In the genomic region with DNA sequence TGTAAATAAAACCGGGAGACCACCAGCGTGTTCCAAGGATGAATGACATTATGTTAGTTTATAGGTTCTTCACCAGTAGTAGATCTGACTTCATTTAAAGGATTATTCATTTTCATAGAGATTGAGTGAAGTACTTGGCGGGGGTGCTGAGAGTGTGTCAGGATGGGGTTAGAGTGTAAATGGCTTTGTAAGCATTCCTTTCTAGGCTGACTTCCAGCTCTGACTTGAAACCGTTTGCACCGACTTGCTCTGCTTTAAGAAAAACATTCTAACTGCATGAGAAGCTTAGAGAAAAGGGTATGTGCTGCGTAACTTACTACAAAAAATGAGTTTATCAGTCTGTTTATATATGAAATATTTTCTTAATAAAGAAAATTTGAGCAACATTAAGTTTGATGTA, we compare ENCODE assay signal across 25 mouse cellular contexts. TPM values are rescaled to one million over a fixed set of nuclear protein-coding genes. Genes with fewer than 3 reads are reported as not detected.
DNase-seq lines count a peak whose midpoint lies in the region; ATAC-seq lines count a peak whose summit lies in the region.
"Had no signal": no experiment of that assay in that cellular context is flagged by ENCODE, and none has a peak within 500 bp of the region (broad histone marks: within the 10 kb centered on the region; RNA-seq: fewer than 3 reads in every experiment).

No protein-coding gene starts in this region.

- H3K27ac ChIP-seq in heart, embryonic 15.5 days = peak overlapping the region; percentile 58
- H3K27ac ChIP-seq in hindbrain, embryonic 14.5 days = no peak overlapping the region
- H3K27ac ChIP-seq: embryonic facial prominence, embryonic 12.5 days; forebrain, embryonic 12.5 days; forebrain, embryonic 15.5 days; hindbrain, embryonic 12.5 days; intestine, embryonic 15.5 days had no signal

- intact Hi-C loops in heart, postnatal 36 days (cut with DNase I) = no loop called here

- no peaks in the 10 kb centered on the region for H3K27me3 ChIP-seq in heart, embryonic 15.5 days
- no peaks in the 10 kb centered on the region for H3K27me3 ChIP-seq in hindbrain, embryonic 14.5 days (ENCODE audit: control insufficient read depth, insufficient read depth, low read length)
- H3K27me3 ChIP-seq: CH12.LX; embryonic facial prominence, embryonic 12.5 days; forebrain, embryonic 12.5 days; forebrain, embryonic 15.5 days; hindbrain, embryonic 12.5 days; intestine, embryonic 15.5 days had no signal

- no peaks in the 10 kb centered on the region for H3K9me3 ChIP-seq in heart, embryonic 15.5 days (replicated peaks)
- H3K9me3 ChIP-seq in hindbrain, embryonic 14.5 days (ENCODE audit: control insufficient read depth, low read length) = no peaks in the 10 kb centered on the region
- H3K9me3 ChIP-seq: embryonic facial prominence, embryonic 12.5 days; forebrain, embryonic 12.5 days; forebrain, embryonic 15.5 days; G1E; hindbrain, embryonic 12.5 days; intestine, embryonic 15.5 days had no signal

- H3K9ac ChIP-seq in heart, embryonic 15.5 days = no peak overlapping the region
- H3K9ac ChIP-seq in hindbrain, embryonic 14.5 days = no peak overlapping the region
- H3K9ac ChIP-seq: embryonic facial prominence, embryonic 12.5 days; forebrain, embryonic 12.5 days; forebrain, embryonic 15.5 days; hindbrain, embryonic 12.5 days; intestine, embryonic 15.5 days had no signal

- no peak for ATAC-seq in heart, embryonic 15.5 days (replicated peaks; ENCODE audit: insufficient number of reproducible peaks, insufficient read depth, low FRiP score, low read depth)
- ATAC-seq in hindbrain, embryonic 14.5 days (ENCODE audit: low FRiP score) = no peak
- ATAC-seq: forebrain, embryonic 15.5 days; hindbrain, embryonic 16.5 days; intestine, embryonic 15.5 days had no signal

- 0 out of 2 replicates have a peak, but pooled peaks cover 4% of the 10 kb centered on the region for H3K4me1 ChIP-seq in heart, embryonic 15.5 days (replicated peaks)
- no peaks in the 10 kb centered on the region for H3K4me1 ChIP-seq in hindbrain, embryonic 14.5 days (replicated peaks; ENCODE audit: control insufficient read depth, insufficient read depth, low read length)
- H3K4me1 ChIP-seq: embryonic facial prominence, embryonic 12.5 days; forebrain, embryonic 12.5 days; forebrain, embryonic 15.5 days; hindbrain, embryonic 12.5 days; intestine, embryonic 15.5 days had no signal

- peak; percentile 8 for DNase-seq in heart, adult 11 months
- DNase-seq in heart, postnatal 36 days = no peak
- DNase-seq in heart, adult 9 months (ENCODE audit: low spot score in 2 of 2) = no peak
- DNase-seq in NIH3T3 (ENCODE audit: low read depth) = peak; percentile 36
- DNase-seq in hindbrain, embryonic 14.5 days (ENCODE audit: low spot score) = no peak
- DNase-seq: adrenal gland, adult 2 months; adrenal gland, postnatal 14 days; B cell, adult 2 months; cerebellum, adult 11-12 months; cerebellum, adult 8-10 months; cerebellum, postnatal 10 days; gastrocnemius, postnatal 25 days; heart, postnatal 10 days; kidney, adult 11 months; kidney, adult 9 months had no signal

- H3K36me3 ChIP-seq in heart, embryonic 15.5 days = peaks cover 10% of the 10 kb centered on the region
- H3K36me3 ChIP-seq in hindbrain, embryonic 14.5 days (replicated peaks; ENCODE audit: control insufficient read depth, insufficient read depth) = peaks cover 23% of the 10 kb centered on the region
- H3K36me3 ChIP-seq: intestine, embryonic 15.5 days had no signal

- H3K4me2 ChIP-seq in heart, embryonic 15.5 days = no peak overlapping the region
- no peak overlapping the region for H3K4me2 ChIP-seq in hindbrain, embryonic 14.5 days (replicated peaks)
- H3K4me2 ChIP-seq: embryonic facial prominence, embryonic 12.5 days; forebrain, embryonic 12.5 days; forebrain, embryonic 15.5 days; hindbrain, embryonic 12.5 days; intestine, embryonic 15.5 days had no signal

- WGBS in heart, embryonic 15.5 days = 54% methylated on average over 6 of the region's 6 CpGs
- 80% methylated on average over 6 of the region's 6 CpGs for WGBS in hindbrain, embryonic 14.5 days

- H3K4me3 ChIP-seq in heart, embryonic 15.5 days = no peak overlapping the region
- H3K4me3 ChIP-seq in hindbrain, embryonic 14.5 days (replicated peaks; ENCODE audit: low read length) = no peak overlapping the region
- H3K4me3 ChIP-seq: embryonic facial prominence, embryonic 12.5 days; erythroblast, embryonic 14.5 days; forebrain, embryonic 12.5 days; forebrain, embryonic 15.5 days; hindbrain, embryonic 12.5 days; intestine, embryonic 15.5 days had no signal

RNA-seq across cellular contexts. Expression of gene Far1, which starts 57.5 kb away (rescaled TPM):
- total RNA-seq in heart, postnatal 36 days (2021) = 10 to 100 TPM; 18.7 to 24.3 TPM
- polyA plus RNA-seq in heart, embryonic 15.5 days (2015; fragmentation: Nextera tagmentation; extraction: Ambion mirVana) = 43.5 and 44.5 TPM in 2 replicates
- polyA plus RNA-seq in hindbrain, embryonic 14.5 days (2014; fragmentation: Nextera tagmentation; extraction: Ambion mirVana) = 73.7 and 75.8 TPM in 2 replicates

Comparison
In these comparisons a context has a peak if more than half of its experiments do, and no peak if none do; other contexts are left out.
1. DNase-seq: peak in heart, adult 11 months (single experiment) and NIH3T3 (single experiment); none in heart, postnatal 36 days (0 of 2), heart, adult 9 months (0 of 2) and hindbrain, embryonic 14.5 days (single experiment).